Mouse (Mus musculus) cortical plate, adult 2 months (tissue): ENCODE results near the gene Trafd1.

Experiments
- CTCF ChIP-seq: fragments of 200-500 bp; IDR thresholded peaks from 2 replicates; pipeline ENCODE4 v1.5.1; 2011; ENCODE audit warnings: mild to moderate bottlenecking, control low read depth, low read length; ENCODE audit not compliant: insufficient read depth; ENCODE audit errors: extremely low read depth
- POLR2A ChIP-seq: fragments of 200-500 bp; IDR thresholded peaks from 2 replicates; pipeline ENCODE4 v1.6.1; 2011; ENCODE audit warnings: mild to moderate bottlenecking, low read length, control low read depth; ENCODE audit not compliant: insufficient read depth; ENCODE audit errors: extremely low read depth

GRCm38 (mm10) chr5:121335426-121335825 lies 50.0 kb downstream of the Trafd1 start:
- TF ChIP-seq CTCF (no peak), POLR2A (no peak)
